ENCODE assay signal across 21 mouse cellular contexts in the genomic region with DNA sequence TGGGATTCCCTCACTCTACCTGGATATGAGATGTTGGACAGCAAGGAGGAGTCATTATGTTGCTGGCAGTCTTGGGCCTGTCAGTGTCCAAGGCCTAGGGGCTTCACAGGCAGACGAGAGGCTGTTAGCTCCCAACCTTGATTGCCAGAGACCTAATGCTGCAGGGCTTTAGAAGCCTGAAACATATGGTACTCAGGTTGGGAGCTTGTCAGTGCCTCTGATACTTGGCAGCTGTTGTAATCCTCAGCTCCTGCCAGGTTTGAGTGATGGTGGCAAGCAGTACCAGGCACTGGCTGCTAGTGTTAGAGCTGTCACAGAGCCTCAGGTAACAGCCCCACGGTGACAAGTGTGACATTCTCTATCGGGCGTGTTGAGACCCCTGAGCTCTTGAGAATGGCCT.
DNase-seq lines count a peak whose midpoint lies in the region; ATAC-seq lines count a peak whose summit lies in the region.
"Had no signal": no experiment of that assay in that cellular context is flagged by ENCODE, and none has a peak within 500 bp of the region (broad histone marks: within the 10 kb centered on the region; RNA-seq: fewer than 3 reads in every experiment).

No protein-coding gene starts in this region.

- H3K4me2 ChIP-seq in forebrain, embryonic 16.5 days (ENCODE audit: low read length), result no peak overlapping the region
- no peak overlapping the region for H3K4me2 ChIP-seq in forebrain, embryonic 12.5 days
- H3K4me2 ChIP-seq: embryonic facial prominence, embryonic 12.5 days; limb, embryonic 13.5 days; lung, embryonic 15.5 days; midbrain, embryonic 11.5 days; neural tube, embryonic 13.5 days had no signal

- 40% methylated on average over 4 of the region's 4 CpGs for WGBS in forebrain, embryonic 16.5 days
- 83% methylated on average over 4 of the region's 4 CpGs for WGBS in forebrain, embryonic 12.5 days

- no peak overlapping the region for H3K27ac ChIP-seq in forebrain, embryonic 16.5 days (ENCODE audit: low read length)
- no peak overlapping the region for H3K27ac ChIP-seq in forebrain, embryonic 12.5 days
- H3K27ac ChIP-seq: embryonic facial prominence, embryonic 12.5 days; limb, embryonic 13.5 days; liver, embryonic 14.5 days; lung, embryonic 15.5 days; macrophage; neural tube, embryonic 13.5 days had no signal

- H3K36me3 ChIP-seq in forebrain, embryonic 16.5 days (ENCODE audit: control insufficient read depth, insufficient read depth), result no peaks in the 10 kb centered on the region
- no peaks in the 10 kb centered on the region for H3K36me3 ChIP-seq in forebrain, embryonic 12.5 days (replicated peaks)
- H3K36me3 ChIP-seq: embryonic facial prominence, embryonic 12.5 days; limb, embryonic 13.5 days; lung, embryonic 15.5 days; neural tube, embryonic 13.5 days had no signal

- no peak overlapping the region for H3K9ac ChIP-seq in forebrain, embryonic 16.5 days (replicated peaks; ENCODE audit: low read depth, low read length)
- no peak overlapping the region for H3K9ac ChIP-seq in forebrain, embryonic 12.5 days
- H3K9ac ChIP-seq: embryonic facial prominence, embryonic 12.5 days; limb, embryonic 13.5 days; liver, embryonic 14.5 days; lung, embryonic 15.5 days; neural tube, embryonic 13.5 days had no signal

- H3K9me3 ChIP-seq in forebrain, embryonic 16.5 days (ENCODE audit: control insufficient read depth, low read length), result peaks cover 3% of the 10 kb centered on the region; the same call in 1 of the 2 replicates
- H3K9me3 ChIP-seq in forebrain, embryonic 12.5 days, result no peaks in the 10 kb centered on the region
- H3K9me3 ChIP-seq: embryonic facial prominence, embryonic 12.5 days; lung, embryonic 15.5 days; neural tube, embryonic 13.5 days had no signal

- no peak overlapping the region for H3K4me3 ChIP-seq in forebrain, embryonic 16.5 days (replicated peaks; ENCODE audit: low read length)
- H3K4me3 ChIP-seq in forebrain, embryonic 12.5 days (replicated peaks), result no peak overlapping the region
- H3K4me3 ChIP-seq: embryonic facial prominence, embryonic 12.5 days; erythroblast, embryonic 14.5 days; limb, embryonic 13.5 days; lung, embryonic 15.5 days; neural tube, embryonic 13.5 days had no signal

- DNase-seq in brain, adult 2 months (ENCODE audit: low read depth, low spot score), result peak; percentile 91
- peak; percentile 76 for DNase-seq in cerebellum, adult 11-12 months
- DNase-seq in cerebellum, postnatal 14 days, result peak; percentile 78 to 88
- no peak for DNase-seq in ovary, postnatal 10 days (ENCODE audit: low spot score)
- DNase-seq in kidney, postnatal 14 days, result no peak
- DNase-seq: adrenal gland, postnatal 25 days; gastrocnemius, postnatal 36 days; right cerebral cortex, postnatal 14 days; spleen, adult 18-20 months had no signal

- ATAC-seq in forebrain, embryonic 16.5 days, result peak; percentile 69
- ATAC-seq in forebrain, embryonic 12.5 days (ENCODE audit: low FRiP score), result no peak
- ATAC-seq: intestine, embryonic 16.5 days had no signal

- H3K27me3 ChIP-seq in forebrain, embryonic 16.5 days (replicated peaks; ENCODE audit: control insufficient read depth, insufficient read depth, low read length), result no peaks in the 10 kb centered on the region
- no peaks in the 10 kb centered on the region for H3K27me3 ChIP-seq in forebrain, embryonic 12.5 days
- H3K27me3 ChIP-seq: CH12.LX; embryonic facial prominence, embryonic 12.5 days; limb, embryonic 13.5 days; lung, embryonic 15.5 days; neural tube, embryonic 13.5 days had no signal

- no peaks in the 10 kb centered on the region for H3K4me1 ChIP-seq in forebrain, embryonic 16.5 days (replicated peaks; ENCODE audit: control insufficient read depth, insufficient read depth, low read length)
- H3K4me1 ChIP-seq in forebrain, embryonic 12.5 days, result no peaks in the 10 kb centered on the region
- H3K4me1 ChIP-seq: embryonic facial prominence, embryonic 12.5 days; limb, embryonic 13.5 days; lung, embryonic 15.5 days; neural tube, embryonic 13.5 days had no signal

Comparison
In these comparisons a context has a peak if more than half of its experiments do, and no peak if none do; other contexts are left out.
1. DNase-seq: peak in brain, adult 2 months (single experiment), cerebellum, adult 11-12 months (single experiment) and cerebellum, postnatal 14 days (2 of 2); none in ovary, postnatal 10 days (single experiment) and kidney, postnatal 14 days (single experiment).